Mouse (Mus musculus) liver, adult (tissue): ENCODE measurements around the gene Rnf19b.

Experiments used
- GATA4 ChIP-seq: IDR thresholded peaks from 2 replicates; pipeline ENCODE4 v1.6.1; 2014; ENCODE audit warnings: mild to moderate bottlenecking, low read length; ENCODE audit not compliant: insufficient replicate concordance

The Rnf19b gene

DNA sequence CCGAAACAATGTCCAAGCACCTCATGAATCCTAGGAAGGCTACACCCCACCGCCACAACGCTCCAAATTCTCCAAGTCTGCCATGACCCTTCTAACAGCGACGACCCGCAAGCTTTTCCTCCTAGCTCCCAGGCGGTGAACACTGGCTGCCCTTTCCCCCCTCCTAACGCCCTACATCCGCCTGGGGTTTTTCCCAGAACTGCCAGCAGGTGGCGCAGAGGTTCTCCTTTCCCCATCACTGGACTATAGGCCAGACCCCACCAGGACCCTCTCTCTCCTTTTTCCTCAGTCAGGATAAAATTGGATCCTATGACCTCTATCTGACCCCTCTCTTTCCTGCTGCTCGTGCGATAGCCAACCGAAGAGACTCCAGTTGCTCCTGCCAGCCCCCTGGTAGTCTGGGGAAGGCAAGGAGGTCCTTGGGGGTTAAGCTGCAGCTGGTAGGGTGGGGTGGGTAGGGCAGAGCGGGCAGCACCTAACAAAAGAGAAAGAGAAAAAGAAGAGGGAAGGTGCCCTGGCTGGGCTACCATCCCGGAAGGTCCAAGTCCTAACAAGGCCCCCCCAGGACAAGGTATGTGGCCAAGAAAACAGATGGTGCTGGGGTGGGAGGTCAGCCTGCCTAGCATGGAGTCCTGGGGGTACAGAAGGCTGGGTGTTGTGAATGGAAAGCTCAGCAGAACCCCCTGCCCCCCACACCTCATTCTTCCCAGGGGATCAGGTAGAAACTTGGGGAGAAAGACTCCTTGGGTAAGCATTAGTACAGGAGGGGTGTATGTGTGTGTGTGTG lies 76.9 kb downstream of the Rnf19b start:
- no peak for TF ChIP-seq GATA4
